Mouse (Mus musculus): Measurements from ENCODE around the gene Tpx2. TPM values are rescaled to one million over a fixed set of nuclear protein-coding genes. Genes with fewer than 3 reads are reported as not detected.
A peak's percentile ranks its signal among the peaks of the same experiment; 100 is the strongest.

Gene Tpx2
- polyA plus RNA-seq, 1 experiment from 2014 or later: 27.5 TPM

DNA sequence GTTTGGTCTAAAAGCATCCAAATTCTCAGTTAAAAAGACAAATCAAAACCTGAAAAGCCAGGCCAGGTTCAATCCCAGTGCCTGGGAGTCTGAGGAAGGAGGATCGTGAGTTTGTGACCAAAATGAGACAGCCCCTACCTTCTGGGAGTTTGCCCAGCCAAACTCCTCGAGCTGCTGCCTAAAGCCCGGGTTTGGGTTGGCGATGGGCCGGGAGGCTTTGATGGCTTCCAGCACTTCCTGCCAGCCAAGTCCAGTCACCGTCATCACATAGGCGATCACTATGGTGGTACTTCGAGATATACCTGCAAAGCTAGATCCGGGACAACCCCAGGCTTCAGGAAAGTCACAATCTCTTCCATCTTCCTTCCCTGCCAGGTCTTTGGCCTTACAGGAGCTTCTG, 96.2 kb downstream of the Tpx2 start:
- Histone ChIP-seq H3K4me1 (ENCODE audit: control insufficient read depth, insufficient read depth, low read length) (peaks cover 10% of the 10 kb centered on the region; the same call in 1 of the 2 replicates), H3K9me3 (ENCODE audit: control insufficient read depth, low read length) (no peaks in the 10 kb centered on the region), H3K4me3 (replicated peaks; ENCODE audit: low read depth, low read length) (no peak overlapping the region), H3K27ac (replicated peaks; ENCODE audit: low read depth, low read length) (no peak overlapping the region), H3K4me2 (ENCODE audit: low read length) (no peak overlapping the region), H3K36me3 (ENCODE audit: control insufficient read depth, insufficient read depth, low read length) (no peaks in the 10 kb centered on the region), H3K9ac (replicated peaks; ENCODE audit: low read length) (no peak overlapping the region), H3K27me3 (ENCODE audit: control insufficient read depth, insufficient read depth, low read length) (peaks cover 46% of the 10 kb centered on the region)
- DNase-seq: no peak
- ATAC-seq (ENCODE audit: low FRiP score, low TSS enrichment): no peak
- WGBS: 62% methylated on average over 9 of the region's 9 CpGs

Small RNA genes lying within 50 kb of the gene (microRNA-seq; reads per million reads assigned to microRNA genes)
- 1.9 reads per million, percentile 10 among the genes with 10 or more reads in this experiment for gene Mir5622

Other genes with a start within 250 kb of the Tpx2 start
- gene Defb45, start 248.6 kb upstream of the Tpx2 start, polyA plus RNA-seq (2014; fragmentation: Nextera tagmentation; extraction: Ambion mirVana): not detected in 2 replicates
- not detected in 2 replicates for gene Defb36, start 243.6 kb upstream of the Tpx2 start, polyA plus RNA-seq (2014; fragmentation: Nextera tagmentation; extraction: Ambion mirVana)
- not detected in 2 replicates for gene Defb25, start 224.9 kb upstream of the Tpx2 start, polyA plus RNA-seq (2014; fragmentation: Nextera tagmentation; extraction: Ambion mirVana)
- gene Rem1, start 221.0 kb upstream of the Tpx2 start, polyA plus RNA-seq (2014; fragmentation: Nextera tagmentation; extraction: Ambion mirVana): 0.12 and 0.27 TPM in 2 replicates
- gene H13, start 178.5 kb upstream of the Tpx2 start, polyA plus RNA-seq (2014; fragmentation: Nextera tagmentation; extraction: Ambion mirVana): 177 and 184 TPM in 2 replicates
- 39.9 and 41.4 TPM in 2 replicates for gene Mcts2, start 160.9 kb upstream of the Tpx2 start, polyA plus RNA-seq (2014; fragmentation: Nextera tagmentation; extraction: Ambion mirVana)
- 33.5 and 38.8 TPM in 2 replicates for gene Id1, start 111.7 kb upstream of the Tpx2 start, polyA plus RNA-seq (2014; fragmentation: Nextera tagmentation; extraction: Ambion mirVana)
- 5.4 and 5.6 TPM in 2 replicates for gene Cox4i2, start 93.8 kb upstream of the Tpx2 start, polyA plus RNA-seq (2014; fragmentation: Nextera tagmentation; extraction: Ambion mirVana)
- 171 and 208 TPM in 2 replicates for gene Bcl2l1, start 16.2 kb upstream of the Tpx2 start, polyA plus RNA-seq (2014; fragmentation: Nextera tagmentation; extraction: Ambion mirVana)
- gene Mylk2, start 63.4 kb downstream of the Tpx2 start, polyA plus RNA-seq (2014; fragmentation: Nextera tagmentation; extraction: Ambion mirVana): not detected in 2 replicates
- gene Foxs1, start 85.2 kb downstream of the Tpx2 start, polyA plus RNA-seq (2014; fragmentation: Nextera tagmentation; extraction: Ambion mirVana): 2.8 and 4.7 TPM in 2 replicates
- gene Dusp15, start 103.7 kb downstream of the Tpx2 start, polyA plus RNA-seq (2014; fragmentation: Nextera tagmentation; extraction: Ambion mirVana): 7.3 and 16.7 TPM in 2 replicates
- 5.3 and 7.1 TPM in 2 replicates for gene Ttll9, start 114.5 kb downstream of the Tpx2 start, polyA plus RNA-seq (2014; fragmentation: Nextera tagmentation; extraction: Ambion mirVana)
- 117 and 177 TPM in 2 replicates for gene Pdrg1, start 167.5 kb downstream of the Tpx2 start, polyA plus RNA-seq (2014; fragmentation: Nextera tagmentation; extraction: Ambion mirVana)
- 1.0 and 2.1 TPM in 2 replicates for gene Xkr7, start 183.9 kb downstream of the Tpx2 start, polyA plus RNA-seq (2014; fragmentation: Nextera tagmentation; extraction: Ambion mirVana)
- 1.5 and 2.0 TPM in 2 replicates for gene Ccm2l, start 218.0 kb downstream of the Tpx2 start, polyA plus RNA-seq (2014; fragmentation: Nextera tagmentation; extraction: Ambion mirVana)

All from midbrain, embryonic 14.5 days (tissue).